Mouse (Mus musculus) ES-E14 (cell line): ENCODE measurements around the gene Eps8l1.

Source experiments
- CHD2 ChIP-seq: IDR thresholded peaks from 2 replicates; pipeline ENCODE4 v1.6.1; 2014; ENCODE audit warnings: mild to moderate bottlenecking, low read depth, low read length, inconsistent platforms
- HCFC1 ChIP-seq: IDR thresholded peaks from 2 replicates; pipeline ENCODE4 v1.6.1; 2012; ENCODE audit warnings: low read length, inconsistent platforms, borderline replicate concordance; ENCODE audit not compliant: insufficient read depth
- MAFK ChIP-seq: IDR thresholded peaks from 2 replicates; pipeline ENCODE4 v1.6.1; 2014; ENCODE audit warnings: mild to moderate bottlenecking, low read depth, low read length, inconsistent platforms; ENCODE audit not compliant: insufficient read depth
- ZC3H11A ChIP-seq: IDR thresholded peaks from 2 replicates; pipeline ENCODE4 v1.6.1; 2012; ENCODE audit warnings: low read depth, mild to moderate bottlenecking, inconsistent platforms, low read length, borderline replicate concordance
- ZNF384 ChIP-seq: IDR thresholded peaks from 2 replicates; pipeline ENCODE4 v1.6.1; 2012; ENCODE audit warnings: low read depth, low read length, inconsistent platforms

DNA sequence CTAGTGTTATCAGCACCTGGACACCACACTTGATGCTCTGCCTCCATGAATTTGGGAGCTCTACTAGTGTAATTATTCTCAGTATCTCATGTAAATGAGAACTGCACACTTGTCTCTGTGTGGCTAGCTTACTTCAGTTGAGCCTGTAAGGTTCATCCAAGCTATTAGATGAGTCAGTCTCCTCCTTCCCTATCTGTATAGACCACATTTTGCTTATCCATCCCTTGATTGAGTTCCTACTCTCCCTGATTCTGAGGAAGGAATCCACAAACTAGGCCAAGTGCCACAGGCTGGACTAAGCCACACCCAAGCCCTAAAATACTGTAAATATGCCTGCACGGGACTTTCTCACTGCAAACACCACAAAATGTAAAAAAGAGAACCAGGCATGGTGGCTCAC lies 33.5 kb downstream of the Eps8l1 start:
- no peak for TF ChIP-seq HCFC1
- no peak for TF ChIP-seq MAFK
- no peak for TF ChIP-seq ZC3H11A
- TF ChIP-seq ZNF384: no peak
- no peak for TF ChIP-seq CHD2
